In the genomic region with DNA sequence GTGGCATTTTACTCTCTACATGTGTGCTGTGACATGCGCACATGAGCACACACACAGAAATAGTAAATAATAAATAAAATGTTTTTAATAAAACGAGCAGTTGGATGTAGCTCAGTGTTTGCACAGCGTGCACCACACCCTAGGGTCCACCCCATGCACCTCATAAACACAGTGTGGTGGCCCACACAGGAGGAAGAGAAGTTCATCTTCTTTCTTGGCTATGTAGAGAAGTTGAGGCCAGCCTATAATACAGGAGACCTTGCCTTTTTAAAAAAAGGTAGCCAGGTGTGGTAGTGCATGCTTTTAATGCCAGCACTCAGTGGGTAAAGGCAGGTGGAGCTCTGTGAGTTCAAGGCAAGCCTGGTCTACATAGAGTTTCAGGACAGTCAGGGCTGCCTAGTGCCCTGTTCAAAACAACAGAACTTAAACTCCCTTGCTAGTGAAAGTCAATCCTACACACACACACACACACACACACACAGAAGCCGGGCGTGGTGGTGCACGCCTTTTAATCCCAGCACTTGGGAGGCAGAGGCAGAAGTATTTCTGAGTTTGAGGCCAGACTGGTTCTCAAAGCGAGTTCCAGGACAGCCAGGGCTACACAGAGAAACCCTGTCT, we compare ENCODE assay signal across 26 mouse cellular contexts. TPM values are rescaled to one million over a fixed set of nuclear protein-coding genes. Genes with fewer than 3 reads are reported as not detected.
DNase-seq lines count a peak whose midpoint lies in the region; ATAC-seq and TF ChIP-seq lines count a peak whose summit lies in the region.
"Had no signal": no experiment of that assay in that cellular context is flagged by ENCODE, and none has a peak within 500 bp of the region (broad histone marks: within the 10 kb centered on the region; RNA-seq: fewer than 3 reads in every experiment).

No protein-coding gene starts in this region.

- no peak for TF ChIP-seq EP300 in liver, postnatal 0 days (IDR thresholded peaks at IDR 0.05; ENCODE audit: low read depth)

- H3K36me3 ChIP-seq in heart, embryonic 12.5 days = no peaks in the 10 kb centered on the region
- no peaks in the 10 kb centered on the region for H3K36me3 ChIP-seq in liver, embryonic 11.5 days (ENCODE audit: control insufficient read depth, insufficient read depth, low read length)
- H3K36me3 ChIP-seq in liver, postnatal 0 days (replicated peaks; ENCODE audit: insufficient read depth, low read length) = no peaks in the 10 kb centered on the region
- H3K36me3 ChIP-seq: embryonic facial prominence, embryonic 15.5 days; forebrain, embryonic 10.5 days; hindbrain, embryonic 15.5 days; lung, embryonic 15.5 days; midbrain, embryonic 13.5 days had no signal

- DNase-seq in heart, postnatal 4 days = no peak
- DNase-seq in c-Kit-negative CD71-positive TER-119-positive erythroid progenitor cells, embryonic 14.5 days (ENCODE audit: low read depth, low spot score) = peak; percentile 61
- no peak for DNase-seq in liver, embryonic 11.5 days (ENCODE audit: low spot score)
- DNase-seq in liver, postnatal 0 days = peak; percentile 49
- DNase-seq in left cerebral cortex, adult 8-10 months (ENCODE audit: low spot score in 2 of 2) = no peak
- DNase-seq in embryo, embryonic 9.5 days (ENCODE audit: extremely low spot score) = no peak
- DNase-seq: adrenal gland, adult 8-10 months; B cell, adult 2 months; cerebellum, adult 2 months; cerebellum, postnatal 25 days; gastrocnemius, adult 2 months; kidney, postnatal 25 days; lung, postnatal 36 days; right cerebral cortex, postnatal 25 days; thymus, adult 18-20 months; thymus, postnatal 4 days had no signal

- H3K9ac ChIP-seq in heart, embryonic 12.5 days = no peak overlapping the region
- peak overlapping the region; percentile 62 for H3K9ac ChIP-seq in liver, embryonic 11.5 days (ENCODE audit: low read depth, low read length)
- peak overlapping the region; percentile 64 for H3K9ac ChIP-seq in liver, postnatal 0 days (replicated peaks)
- H3K9ac ChIP-seq: embryonic facial prominence, embryonic 15.5 days; hindbrain, embryonic 15.5 days; lung, embryonic 15.5 days; midbrain, embryonic 13.5 days had no signal

- peak overlapping the region; percentile 36 for H3K4me2 ChIP-seq in heart, embryonic 12.5 days
- peak overlapping the region; percentile 51 for H3K4me2 ChIP-seq in liver, embryonic 11.5 days
- H3K4me2 ChIP-seq in liver, postnatal 0 days (ENCODE audit: low read depth, low read length) = peak overlapping the region; percentile 57
- H3K4me2 ChIP-seq: embryonic facial prominence, embryonic 15.5 days; hindbrain, embryonic 15.5 days; lung, embryonic 15.5 days; midbrain, embryonic 13.5 days had no signal

- peaks cover 6% of the 10 kb centered on the region; the same call in 1 of the 2 replicates for H3K9me3 ChIP-seq in heart, embryonic 12.5 days (replicated peaks)
- H3K9me3 ChIP-seq in liver, embryonic 11.5 days (ENCODE audit: control insufficient read depth, low read length) = no peaks in the 10 kb centered on the region
- H3K9me3 ChIP-seq in liver, postnatal 0 days (ENCODE audit: low read length) = peaks cover 6% of the 10 kb centered on the region
- H3K9me3 ChIP-seq: embryonic facial prominence, embryonic 15.5 days; hindbrain, embryonic 15.5 days; lung, embryonic 15.5 days; midbrain, embryonic 13.5 days had no signal

- H3K27me3 ChIP-seq in heart, embryonic 12.5 days (replicated peaks) = peaks cover 26% of the 10 kb centered on the region
- peaks cover 24% of the 10 kb centered on the region for H3K27me3 ChIP-seq in liver, embryonic 11.5 days (replicated peaks; ENCODE audit: control insufficient read depth, insufficient read depth, low read length)
- peaks cover 6% of the 10 kb centered on the region for H3K27me3 ChIP-seq in liver, postnatal 0 days (ENCODE audit: insufficient read depth, low read length)
- H3K27me3 ChIP-seq: embryonic facial prominence, embryonic 15.5 days; hindbrain, embryonic 15.5 days had no signal

- 77% methylated on average over 7 of the region's 7 CpGs for WGBS in heart, embryonic 12.5 days
- WGBS in liver, embryonic 11.5 days = 66% methylated on average over 7 of the region's 7 CpGs
- WGBS in liver, postnatal 0 days (ENCODE audit: insufficient replicate concordance) = 69% methylated on average over 7 of the region's 7 CpGs

- H3K4me3 ChIP-seq in heart, embryonic 12.5 days = no peak overlapping the region
- no peak overlapping the region for H3K4me3 ChIP-seq in liver, embryonic 11.5 days (ENCODE audit: low read depth, low read length)
- no peak overlapping the region for H3K4me3 ChIP-seq in liver, postnatal 0 days (ENCODE audit: low read depth, low read length)
- H3K4me3 ChIP-seq: embryonic facial prominence, embryonic 15.5 days; gastrocnemius, adult 2 months; hindbrain, embryonic 15.5 days; layer of hippocampus, adult 2 months; lung, embryonic 15.5 days; megakaryocyte, embryonic 14.5 days; midbrain, embryonic 13.5 days had no signal

- peaks cover 27% of the 10 kb centered on the region for H3K4me1 ChIP-seq in heart, embryonic 12.5 days (replicated peaks)
- peaks cover 38% of the 10 kb centered on the region for H3K4me1 ChIP-seq in liver, embryonic 11.5 days (replicated peaks; ENCODE audit: control insufficient read depth, insufficient read depth, low read length)
- peaks cover 30% of the 10 kb centered on the region for H3K4me1 ChIP-seq in liver, postnatal 0 days (ENCODE audit: insufficient read depth)

- no peak for TF ChIP-seq CTCF in liver, postnatal 0 days (IDR thresholded peaks at IDR 0.05; ENCODE audit: low read depth)

- no peak for ATAC-seq in heart, embryonic 12.5 days (ENCODE audit: insufficient number of reproducible peaks, low FRiP score)
- ATAC-seq in liver, embryonic 11.5 days (replicated peaks; ENCODE audit: low FRiP score) = no peak
- no peak for ATAC-seq in liver, postnatal 0 days
- ATAC-seq: activated CD4-positive, CD25-positive, alpha-beta regulatory T cell, adult 4 months; midbrain, embryonic 13.5 days had no signal

- H3K27ac ChIP-seq in heart, embryonic 12.5 days (ENCODE audit: poor library complexity, severe bottlenecking) = peak overlapping the region; percentile 64
- peak overlapping the region; percentile 99 for H3K27ac ChIP-seq in liver, embryonic 11.5 days (ENCODE audit: low read depth, low read length)
- peak overlapping the region; percentile 99 for H3K27ac ChIP-seq in liver, postnatal 0 days (ENCODE audit: low read depth)
- H3K27ac ChIP-seq: embryonic facial prominence, embryonic 15.5 days; gastrocnemius, adult 2 months; hindbrain, embryonic 15.5 days; layer of hippocampus, adult 2 months; lung, embryonic 15.5 days; midbrain, embryonic 13.5 days had no signal

RNA-seq across cellular contexts. Expression of gene Slc4a1, which starts 8.2 kb away (rescaled TPM):
- polyA plus RNA-seq in heart, embryonic 12.5 days (2016; fragmentation: Nextera tagmentation; extraction: Ambion mirVana) = 114 and 116 TPM in 2 replicates
- 10 to 100 TPM in 1 of 2 experiments, 1 to 10 TPM in 1; 7.2 to 22.1 TPM for total RNA-seq in heart, postnatal 4 days (2021)
- polyA plus RNA-seq in liver, embryonic 11.5 days (2014; fragmentation: Nextera tagmentation; extraction: Ambion mirVana) = 191 and 229 TPM in 2 replicates
- polyA plus RNA-seq in liver, postnatal 0 days (2015; fragmentation: Nextera tagmentation; extraction: Ambion mirVana) = 311 and 329 TPM in 2 replicates
- total RNA-seq in left cerebral cortex, adult 8-10 months (2022) = under 1 TPM in 3 of 4 experiments, not detected in 1; 0.08 to 0.41 (median 0.24) TPM

RNA-seq across cellular contexts. Expression of gene Rundc3a, which starts 19.0 kb away (rescaled TPM):
- 1.7 and 1.8 TPM in 2 replicates for polyA plus RNA-seq in heart, embryonic 12.5 days (2016; fragmentation: Nextera tagmentation; extraction: Ambion mirVana)
- total RNA-seq in heart, postnatal 4 days (2021) = 1 to 10 TPM in 1 of 2 experiments, under 1 TPM in 1; 0.50 to 1.9 TPM
- polyA plus RNA-seq in liver, embryonic 11.5 days (2014; fragmentation: Nextera tagmentation; extraction: Ambion mirVana) = 1.8 and 2.6 TPM in 2 replicates
- polyA plus RNA-seq in liver, postnatal 0 days (2015; fragmentation: Nextera tagmentation; extraction: Ambion mirVana) = 1.8 and 2.4 TPM in 2 replicates
- total RNA-seq in left cerebral cortex, adult 8-10 months (2022) = 100 to 1,000 TPM; 433 to 468 (median 439) TPM
- total RNA-seq: gastrocnemius, adult 2 months; monocyte, adult 5-6 weeks had no signal

RNA-seq across cellular contexts. Expression of gene Slc25a39, which starts 33.5 kb away (rescaled TPM):
- polyA plus RNA-seq in heart, embryonic 12.5 days (2016; fragmentation: Nextera tagmentation; extraction: Ambion mirVana) = 253 and 260 TPM in 2 replicates
- 100 to 1,000 TPM; 161 to 165 TPM for total RNA-seq in heart, postnatal 4 days (2021)
- 282 and 283 TPM in 2 replicates for polyA plus RNA-seq in liver, embryonic 11.5 days (2014; fragmentation: Nextera tagmentation; extraction: Ambion mirVana)
- 510 and 522 TPM in 2 replicates for polyA plus RNA-seq in liver, postnatal 0 days (2015; fragmentation: Nextera tagmentation; extraction: Ambion mirVana)
- 10 to 100 TPM; 64.1 to 75.4 (median 68.9) TPM for total RNA-seq in left cerebral cortex, adult 8-10 months (2022)

RNA-seq across cellular contexts. Expression of gene Ubtf, which starts 54.7 kb away (rescaled TPM):
- 65.4 and 68.6 TPM in 2 replicates for polyA plus RNA-seq in heart, embryonic 12.5 days (2016; fragmentation: Nextera tagmentation; extraction: Ambion mirVana)
- total RNA-seq in heart, postnatal 4 days (2021) = 10 to 100 TPM; 81.9 to 89.3 TPM
- polyA plus RNA-seq in liver, embryonic 11.5 days (2014; fragmentation: Nextera tagmentation; extraction: Ambion mirVana) = 104 and 108 TPM in 2 replicates
- 32.4 and 32.5 TPM in 2 replicates for polyA plus RNA-seq in liver, postnatal 0 days (2015; fragmentation: Nextera tagmentation; extraction: Ambion mirVana)
- 100 to 1,000 TPM; 102 to 118 (median 113) TPM for total RNA-seq in left cerebral cortex, adult 8-10 months (2022)

RNA-seq across cellular contexts. Expression of gene Grn, which starts 55.9 kb away (rescaled TPM):
- polyA plus RNA-seq in heart, embryonic 12.5 days (2016; fragmentation: Nextera tagmentation; extraction: Ambion mirVana) = 189 and 191 TPM in 2 replicates
- total RNA-seq in heart, postnatal 4 days (2021) = 100 to 1,000 TPM; 141 to 144 TPM
- polyA plus RNA-seq in liver, embryonic 11.5 days (2014; fragmentation: Nextera tagmentation; extraction: Ambion mirVana) = 68.1 and 69.5 TPM in 2 replicates
- 156 and 161 TPM in 2 replicates for polyA plus RNA-seq in liver, postnatal 0 days (2015; fragmentation: Nextera tagmentation; extraction: Ambion mirVana)
- total RNA-seq in left cerebral cortex, adult 8-10 months (2022) = 100 to 1,000 TPM in 2 of 4 experiments, 10 to 100 TPM in 2; 51.6 to 142 (median 80.2) TPM

Comparison
In these comparisons a context has a peak if more than half of its experiments do, and no peak if none do; other contexts are left out.
1. DNase-seq: peak in c-Kit-negative CD71-positive TER-119-positive erythroid progenitor cells, embryonic 14.5 days (single experiment) and liver, postnatal 0 days (single experiment); none in heart, postnatal 4 days (single experiment), liver, embryonic 11.5 days (single experiment), left cerebral cortex, adult 8-10 months (0 of 2) and embryo, embryonic 9.5 days (single experiment).
2. Peak in every context shown above with its lines, with median percentiles within 50 percentile points of each other: H3K27ac ChIP-seq and H3K4me2 ChIP-seq.